Mouse (Mus musculus): ENCODE measurements around the gene Acd. TPM values are rescaled to one million over a fixed set of nuclear protein-coding genes. Genes with fewer than 3 reads are reported as not detected.

The Acd gene
- total RNA-seq, 2 experiments from 2014 or later: 49.3 to 51.0 TPM

DNA sequence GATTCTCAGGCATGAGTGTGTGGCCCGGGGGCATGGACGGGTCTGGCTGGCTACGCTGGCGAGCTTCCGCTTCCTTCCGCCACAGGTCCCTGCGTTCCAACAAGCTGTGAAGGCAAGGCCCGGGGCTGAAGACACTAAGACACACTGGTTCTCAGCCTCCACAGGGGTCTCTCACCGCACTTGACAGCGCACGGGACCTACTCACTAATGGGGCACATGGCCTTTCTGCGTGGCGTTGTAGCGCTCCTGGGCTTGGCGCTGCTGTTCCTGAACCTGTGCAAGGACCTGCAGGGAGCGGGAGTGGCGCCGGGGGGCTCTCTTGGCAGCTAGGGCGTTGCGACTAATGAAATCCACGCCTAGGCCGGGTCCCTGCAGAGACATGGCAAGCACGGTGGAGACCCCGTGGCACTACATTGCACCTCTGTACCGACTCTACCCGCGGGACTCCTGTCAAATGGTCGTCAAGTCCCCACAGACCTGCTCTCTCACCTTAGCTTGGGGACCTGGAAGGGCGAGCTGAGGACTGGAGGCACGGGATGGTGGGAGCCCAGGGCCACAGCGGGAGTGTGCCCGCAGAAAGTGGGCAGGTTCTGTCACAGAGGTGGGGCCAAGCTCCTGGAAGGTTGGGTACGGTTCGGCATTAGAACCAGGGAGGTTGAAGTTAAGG lies 3.4 kb upstream of the Acd start:
- intact Hi-C loops (cut with DNase I): no loop called here

DNA sequence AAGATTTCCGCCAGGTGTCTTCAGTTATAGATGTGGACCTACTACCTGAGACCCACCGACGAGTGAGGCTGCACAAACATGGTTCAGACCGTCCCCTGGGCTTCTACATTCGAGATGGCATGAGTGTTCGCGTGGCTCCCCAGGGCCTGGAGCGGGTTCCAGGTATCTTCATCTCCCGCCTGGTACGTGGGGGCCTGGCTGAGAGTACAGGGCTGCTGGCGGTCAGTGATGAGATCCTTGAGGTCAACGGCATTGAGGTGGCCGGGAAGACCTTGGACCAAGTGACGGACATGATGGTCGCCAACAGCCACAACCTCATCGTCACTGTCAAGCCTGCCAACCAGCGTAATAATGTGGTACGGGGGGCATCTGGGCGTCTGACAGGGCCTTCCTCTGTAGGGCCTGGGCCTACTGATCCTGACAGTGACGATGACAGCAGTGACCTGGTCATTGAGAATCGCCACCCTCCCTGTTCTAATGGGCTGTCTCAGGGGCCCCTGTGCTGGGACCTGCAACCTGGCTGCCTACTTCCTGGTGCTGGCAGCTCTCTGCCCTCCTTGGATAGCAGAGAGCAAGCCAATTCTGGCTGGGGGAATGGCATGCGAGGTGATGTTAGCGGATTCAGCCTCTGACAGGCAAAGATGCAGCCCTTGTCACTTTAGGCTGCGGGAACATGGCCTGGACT lies 2.0 kb upstream of the Acd start:
- DNase-seq (ENCODE audit: extremely low spot score in 1 of 2, low spot score in 2 of 2): no peak
- intact Hi-C loops (cut with DNase I): no loop called here

More for the DNA sequence above, 3.4 kb upstream of the Acd start:
- no peak for DNase-seq (ENCODE audit: extremely low spot score in 1 of 2, low spot score in 2 of 2)

DNA sequence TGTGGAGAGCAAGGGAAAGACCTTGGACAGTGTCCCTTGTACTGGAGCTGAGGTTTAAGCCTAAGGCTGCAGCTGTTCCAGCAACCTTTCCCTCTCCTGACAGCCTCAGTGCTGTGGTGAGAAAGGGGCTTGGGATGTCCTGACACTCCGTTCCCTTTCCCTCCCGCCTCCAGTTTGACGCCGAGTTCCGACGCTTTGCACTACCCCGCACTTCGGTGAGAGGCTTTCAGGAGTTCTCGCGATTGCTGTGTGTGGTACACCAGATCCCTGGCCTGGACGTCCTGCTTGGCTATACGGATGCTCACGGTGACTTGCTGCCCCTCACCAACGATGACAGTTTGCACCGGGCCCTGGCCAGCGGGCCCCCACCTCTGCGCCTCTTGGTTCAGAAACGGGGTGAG lies 1.1 kb upstream of the Acd start:
- DNase-seq (ENCODE audit: extremely low spot score in 1 of 2, low spot score in 2 of 2): no peak
- intact Hi-C loops (cut with DNase I): no loop called here

DNA sequence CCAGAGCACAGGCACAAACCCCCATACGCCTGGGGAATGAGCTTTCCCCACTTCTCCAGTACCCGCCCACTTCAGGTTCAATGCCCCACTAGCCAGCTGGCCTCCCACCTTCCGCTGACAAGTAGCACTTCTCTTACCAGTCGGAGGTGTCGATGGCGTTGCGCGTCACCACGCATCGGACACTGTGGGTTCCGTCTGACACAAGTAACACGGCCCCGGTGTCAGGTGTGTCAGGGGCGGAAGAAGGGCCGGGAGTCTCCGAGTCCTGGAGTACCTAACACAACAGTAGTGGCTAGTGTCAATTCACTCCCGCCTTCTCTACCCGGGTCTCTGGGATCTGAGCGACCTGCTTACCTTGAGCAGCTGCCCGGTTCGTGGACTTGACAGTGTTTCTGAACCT lies 336 bp downstream of the Acd start:
- intact Hi-C loops (cut with DNase I): no loop called here
- DNase-seq (ENCODE audit: extremely low spot score in 1 of 2, low spot score in 2 of 2): peak in 1 of 2 experiments; percentile 66

DNA sequence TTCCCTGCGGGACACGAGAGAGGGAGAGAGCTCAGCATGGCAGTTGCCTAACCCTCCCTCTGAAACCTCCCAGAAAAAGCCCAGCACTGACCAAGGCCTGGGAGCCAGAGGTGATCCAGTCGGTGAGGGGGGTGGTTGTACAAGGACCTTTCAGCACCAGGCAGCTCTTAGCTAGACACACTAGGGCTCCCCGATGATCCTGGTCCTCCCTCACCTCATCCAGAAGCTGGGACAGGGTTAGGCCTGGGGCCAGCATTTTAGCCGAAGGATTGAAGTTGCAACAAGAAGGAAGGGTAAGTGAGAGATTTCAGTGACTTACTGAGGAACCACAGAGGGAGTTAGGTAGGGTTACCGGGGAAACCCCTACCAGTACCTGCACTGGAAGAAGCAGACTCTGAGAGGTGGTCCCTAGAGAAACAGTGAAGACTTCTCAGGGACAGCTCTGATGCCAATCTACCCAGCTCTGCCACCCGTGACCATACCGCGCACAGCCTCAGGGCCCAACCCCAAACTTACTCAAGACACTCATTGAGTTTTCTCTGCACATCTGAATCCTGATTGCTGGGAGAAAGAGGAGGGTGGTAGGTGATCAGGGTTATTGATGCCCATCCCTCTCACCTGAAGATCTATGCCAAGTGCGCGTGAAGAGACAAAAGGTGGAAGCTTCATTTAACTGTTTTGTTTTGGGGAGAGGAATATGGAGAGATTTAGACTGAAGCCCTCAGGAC lies 1.2 kb downstream of the Acd start:
- no peak for DNase-seq (ENCODE audit: extremely low spot score in 1 of 2, low spot score in 2 of 2)
- intact Hi-C loops (cut with DNase I): loop anchor here (5.0 kb wide), 1 partner anchor 62 kb away; the partner anchor contains the start of genes Agrp and Ctcf

DNA sequence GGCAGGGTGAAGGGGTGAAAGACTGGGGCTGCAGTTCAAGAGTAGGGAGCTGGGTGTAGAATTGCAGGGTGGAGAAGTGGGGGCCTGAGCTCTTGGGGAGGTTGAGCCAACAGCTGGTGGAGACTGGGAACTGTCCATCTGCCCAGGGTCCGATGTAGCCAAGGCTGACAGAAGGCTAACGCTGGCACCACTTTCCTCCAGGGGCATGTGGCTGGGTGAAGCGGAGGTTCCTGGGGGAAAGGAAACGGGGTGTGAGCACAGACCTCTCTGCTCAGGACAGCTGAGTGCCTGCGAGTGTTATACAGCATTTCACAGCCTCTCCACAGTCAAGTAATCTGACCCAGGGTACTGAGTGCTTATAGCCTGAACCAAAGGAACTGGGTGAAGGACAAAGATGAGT lies 2.2 kb downstream of the Acd start:
- intact Hi-C loops (cut with DNase I): loop anchor here (5.0 kb wide), 1 partner anchor 61 kb away; the partner anchor contains the start of genes Agrp and Ctcf
- no peak for DNase-seq (ENCODE audit: extremely low spot score in 1 of 2, low spot score in 2 of 2)

DNA sequence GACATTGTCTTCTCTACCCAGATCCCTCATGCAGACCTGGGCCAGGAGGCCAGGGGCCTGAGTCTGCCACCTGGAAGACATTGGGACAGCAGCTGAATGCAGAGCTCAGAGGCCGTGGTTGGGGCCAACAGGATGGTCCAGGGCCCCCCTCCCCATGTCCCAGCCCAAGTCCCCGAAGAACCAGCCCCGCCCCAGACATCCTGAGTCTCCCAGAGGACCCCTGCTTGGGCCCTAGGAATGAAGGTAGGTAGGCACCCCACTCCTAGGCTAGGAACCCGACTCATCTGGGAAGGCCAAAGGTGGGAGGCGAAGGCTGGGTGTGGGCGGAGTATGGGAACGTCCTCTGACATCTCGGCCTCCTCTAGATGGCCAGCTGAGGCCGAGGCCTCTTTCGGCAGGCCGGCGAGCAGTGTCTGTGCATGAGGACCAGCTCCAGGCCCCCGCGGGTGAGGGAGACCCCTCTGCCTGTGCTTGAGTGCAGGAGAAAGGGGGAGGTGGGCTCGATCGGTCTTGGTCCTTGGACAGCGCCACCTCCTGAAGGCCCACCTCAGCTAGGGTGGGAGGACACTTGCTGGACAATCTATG lies 3.6 kb downstream of the Acd start:
- DNase-seq (ENCODE audit: extremely low spot score in 1 of 2, low spot score in 2 of 2): no peak
- intact Hi-C loops (cut with DNase I): loop anchor here (5.0 kb wide), 1 partner anchor 60 kb away; the partner anchor contains the start of genes Agrp and Ctcf

DNA sequence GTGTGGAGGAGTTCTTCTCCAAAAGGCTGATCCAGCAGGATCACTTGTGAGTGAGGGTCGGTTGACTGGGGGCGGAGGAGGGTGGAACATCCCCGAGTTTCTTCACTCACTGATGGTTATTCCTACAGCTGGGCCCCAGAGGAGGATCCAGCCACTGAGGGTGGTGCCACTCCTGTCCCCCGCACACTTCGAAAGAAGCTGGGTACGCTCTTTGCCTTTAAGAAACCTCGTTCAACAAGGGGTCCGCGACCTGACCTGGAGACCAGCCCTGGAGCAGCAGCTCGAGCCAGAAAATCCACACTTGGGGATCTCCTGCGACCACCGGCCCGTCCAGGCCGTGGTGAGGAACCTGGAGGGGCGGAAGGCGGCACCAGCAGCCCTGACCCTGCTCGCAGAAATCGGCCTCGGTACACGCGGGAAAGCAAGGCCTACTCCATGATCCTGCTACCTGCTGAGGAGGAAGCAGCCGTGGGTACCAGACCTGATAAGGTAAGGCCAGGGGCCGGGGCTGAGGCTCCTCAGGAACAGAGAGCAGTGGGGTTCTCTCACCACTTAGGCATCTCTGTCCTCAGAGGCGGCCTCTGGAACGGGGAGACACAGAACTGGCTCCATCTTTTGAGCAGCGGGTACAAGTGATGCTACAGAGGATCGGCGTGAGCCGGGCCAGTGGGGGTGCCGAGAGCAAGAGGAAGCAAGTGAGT lies 5.7 kb downstream of the Acd start:
- DNase-seq (ENCODE audit: extremely low spot score in 1 of 2, low spot score in 2 of 2): no peak
- intact Hi-C loops (cut with DNase I): loop anchor here (5.0 kb wide), 1 partner anchor 58 kb away; the partner anchor contains the start of genes Agrp and Ctcf

DNA sequence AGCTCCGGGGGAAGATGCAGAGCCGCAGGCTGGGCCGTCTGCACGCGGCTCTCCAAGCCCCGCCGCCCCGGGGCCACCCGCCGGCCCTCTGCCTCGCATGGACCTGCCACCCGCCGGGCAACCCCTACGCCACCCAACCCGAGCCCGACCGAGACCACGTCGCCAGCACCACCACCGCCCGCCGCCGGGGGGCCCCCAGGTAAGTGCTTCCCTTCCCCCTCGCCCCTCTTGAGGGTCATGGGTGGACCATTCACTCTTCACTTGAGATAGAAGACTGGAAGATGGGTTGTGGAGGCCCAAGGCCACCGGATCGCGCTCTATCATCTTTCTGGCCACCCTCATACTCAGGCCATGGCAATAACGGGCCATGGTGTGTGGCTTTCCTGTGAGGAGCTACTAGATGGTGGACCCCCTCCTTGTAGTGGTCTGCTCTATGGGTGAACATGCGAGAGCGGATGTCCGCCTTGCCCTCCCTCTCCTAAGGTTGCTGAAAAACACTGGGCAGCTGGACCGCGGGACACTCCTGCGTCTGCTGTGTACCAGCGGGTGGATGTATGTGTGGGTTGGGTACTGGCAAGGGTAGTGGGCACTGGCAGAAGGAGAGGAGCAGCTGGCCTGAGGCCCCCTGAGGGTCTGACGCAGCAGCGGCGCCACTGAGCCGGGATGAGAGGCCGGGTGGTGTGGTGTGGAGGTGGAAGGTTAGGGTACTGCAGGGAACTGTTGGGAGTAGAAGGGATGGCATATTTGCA lies 6.7 kb downstream of the Acd start:
- intact Hi-C loops (cut with DNase I): no loop called here
- DNase-seq (ENCODE audit: extremely low spot score in 1 of 2, low spot score in 2 of 2): peak in 1 of 2 experiments; percentile 77

DNA sequence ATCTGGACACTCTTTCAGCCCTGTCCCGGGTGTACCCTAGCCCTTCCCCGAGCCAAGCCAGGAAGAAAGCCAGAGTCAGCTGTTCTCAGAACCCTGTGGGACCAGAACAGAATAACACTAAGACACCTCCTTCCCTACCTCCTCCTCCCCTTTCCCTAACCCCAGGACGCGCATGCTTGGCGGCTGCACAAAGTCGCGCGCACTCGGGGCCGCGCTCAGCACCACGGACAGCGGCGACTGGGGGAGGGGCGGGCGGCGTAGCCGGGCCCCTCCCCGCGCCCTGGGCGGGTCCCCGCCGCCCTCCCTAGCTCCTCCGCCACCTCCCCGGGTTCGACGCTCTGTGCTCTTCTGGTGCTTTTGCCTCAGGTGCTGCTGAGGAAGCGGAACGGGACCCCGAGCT lies 7.3 kb downstream of the Acd start:
- intact Hi-C loops (cut with DNase I): no loop called here
- DNase-seq (ENCODE audit: extremely low spot score in 1 of 2, low spot score in 2 of 2): peak; percentile 69 to 86

DNA sequence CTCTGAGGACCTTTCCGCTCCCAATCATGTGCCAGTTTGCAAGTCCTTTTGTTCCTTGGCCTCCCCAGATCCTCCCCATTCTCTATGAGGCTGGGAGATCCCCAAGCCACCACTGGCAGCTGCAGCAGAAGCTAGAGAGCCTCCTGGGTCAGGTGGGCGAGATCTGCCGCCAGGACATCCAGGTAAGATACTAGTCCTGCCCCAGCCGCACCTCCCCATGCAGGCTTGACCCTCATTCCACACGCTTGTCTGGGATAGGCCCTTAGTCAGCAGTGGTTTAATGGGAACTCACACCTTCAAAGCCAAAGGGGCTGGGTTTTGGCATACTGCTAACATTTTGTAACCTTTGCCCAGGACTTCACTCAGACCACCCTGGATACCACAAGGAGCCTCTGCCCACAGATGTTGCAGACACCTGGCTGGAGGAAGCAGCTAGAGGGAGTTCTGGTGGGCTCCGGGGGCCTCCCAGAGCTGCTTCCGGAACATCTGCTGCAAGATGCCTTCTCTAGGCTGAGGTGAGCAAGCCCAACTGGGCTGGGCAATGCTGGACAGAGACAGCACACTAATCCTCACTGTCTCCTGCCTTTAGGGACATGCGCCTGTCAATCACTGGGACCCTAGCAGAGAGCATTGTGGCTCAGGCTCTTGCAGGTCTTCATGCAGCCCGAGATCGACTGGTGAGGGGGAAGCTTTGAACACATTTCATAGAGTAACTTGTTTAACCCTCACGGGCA lies 8.3 kb downstream of the Acd start:
- DNase-seq (ENCODE audit: extremely low spot score in 1 of 2, low spot score in 2 of 2): no peak
- intact Hi-C loops (cut with DNase I): no loop called here

DNA sequence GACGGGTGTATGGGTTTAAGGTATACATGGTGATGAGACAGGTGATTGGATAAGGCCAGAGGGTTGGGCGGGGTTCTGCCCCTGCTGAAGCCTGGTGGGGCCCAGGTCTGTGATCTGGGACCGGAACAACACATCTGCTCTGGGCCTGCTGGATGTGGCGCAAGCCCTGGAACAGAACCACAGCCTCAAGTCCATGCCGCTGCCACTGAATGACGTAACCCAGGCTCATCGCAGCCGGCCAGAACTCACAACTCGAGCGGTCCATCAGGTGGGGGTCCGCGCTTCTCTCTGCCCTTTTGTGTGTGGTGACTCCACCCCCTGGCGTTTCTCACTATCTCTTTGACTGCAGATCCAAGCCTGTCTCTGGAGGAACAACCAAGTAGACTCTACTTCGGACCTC lies 9.9 kb downstream of the Acd start:
- DNase-seq (ENCODE audit: extremely low spot score in 1 of 2, low spot score in 2 of 2): no peak
- intact Hi-C loops (cut with DNase I): no loop called here

DNA sequence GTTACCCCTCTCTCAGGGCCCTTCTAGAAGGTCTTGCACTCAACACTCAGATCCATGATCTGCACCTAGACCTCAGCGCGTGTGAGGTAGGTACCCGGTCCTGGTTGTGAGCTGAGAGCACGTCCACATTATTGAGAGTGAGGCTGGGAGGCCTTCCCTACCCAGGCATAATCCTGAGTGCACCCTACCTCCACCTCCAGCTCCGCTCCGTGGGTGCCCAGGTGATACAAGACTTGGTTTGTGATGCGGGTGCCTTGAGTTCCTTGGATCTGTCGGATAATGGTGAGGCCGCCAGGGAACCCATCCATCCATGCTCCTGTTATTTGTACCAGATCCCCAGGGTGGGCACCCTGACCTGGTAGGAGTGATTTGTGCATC lies 10.9 kb downstream of the Acd start:
- no peak for DNase-seq (ENCODE audit: extremely low spot score in 1 of 2, low spot score in 2 of 2)
- intact Hi-C loops (cut with DNase I): no loop called here

DNA sequence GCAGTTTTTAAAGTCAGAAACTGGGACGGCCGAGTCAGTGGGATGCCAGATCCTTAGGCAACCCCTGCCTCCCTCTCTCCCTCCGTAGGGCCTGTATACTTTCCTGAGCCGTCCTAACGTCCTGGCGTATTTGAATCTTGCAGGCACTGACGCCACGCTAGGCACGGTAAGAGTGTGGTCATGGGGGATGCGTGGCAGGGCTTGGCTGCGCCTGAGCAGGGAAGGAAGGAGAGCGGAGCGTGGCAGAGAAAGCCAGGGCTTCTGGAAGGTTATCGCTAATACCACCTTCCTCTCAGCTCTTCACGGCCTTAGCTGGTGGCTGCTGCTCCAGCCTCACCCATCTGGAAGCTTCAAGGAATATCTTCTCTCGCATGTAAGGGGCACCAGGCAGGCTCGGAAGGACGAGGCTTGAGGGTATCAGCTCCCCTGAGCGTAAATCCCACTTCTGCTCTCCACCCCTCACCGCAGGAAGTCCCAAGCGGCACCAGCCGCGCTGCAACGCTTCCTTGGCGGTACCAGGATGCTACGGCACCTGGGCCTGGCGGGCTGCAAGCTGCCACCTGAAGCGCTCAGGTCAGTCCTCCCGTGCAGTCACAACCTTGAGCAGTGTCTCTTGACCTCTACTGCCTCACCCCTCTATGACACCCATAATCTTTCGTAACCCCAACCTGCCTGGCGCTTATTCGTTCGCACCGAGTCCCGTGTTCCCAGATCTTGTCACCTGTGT lies 11.5 kb downstream of the Acd start:
- DNase-seq (ENCODE audit: extremely low spot score in 1 of 2, low spot score in 2 of 2): no peak
- intact Hi-C loops (cut with DNase I): no loop called here

DNA sequence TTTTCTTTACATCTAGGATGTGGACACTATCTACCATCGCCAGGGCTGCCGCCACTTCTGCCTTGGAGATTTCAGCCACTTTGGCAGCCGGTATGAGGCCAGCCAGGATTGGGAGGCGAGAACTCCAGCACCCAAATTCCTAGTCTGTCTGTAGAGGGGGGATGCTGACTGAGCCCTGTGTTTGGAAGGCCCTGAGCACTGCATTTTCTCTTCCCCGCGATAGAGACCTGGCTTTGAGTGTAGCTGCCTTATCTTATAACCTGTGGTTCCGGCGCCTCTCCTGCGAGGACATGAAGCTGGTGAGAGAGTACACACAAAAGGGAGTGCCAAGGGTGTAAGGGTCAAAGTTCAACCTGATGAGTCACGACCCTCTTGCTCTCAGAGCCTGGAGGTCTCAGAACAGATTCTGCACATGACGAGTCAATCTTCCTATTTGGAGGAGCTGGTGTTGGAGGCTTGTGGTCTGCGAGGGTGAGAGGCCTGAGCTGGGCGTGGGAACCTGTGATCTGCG lies 12.6 kb downstream of the Acd start:
- DNase-seq (ENCODE audit: extremely low spot score in 1 of 2, low spot score in 2 of 2): no peak
- intact Hi-C loops (cut with DNase I): no loop called here

DNA sequence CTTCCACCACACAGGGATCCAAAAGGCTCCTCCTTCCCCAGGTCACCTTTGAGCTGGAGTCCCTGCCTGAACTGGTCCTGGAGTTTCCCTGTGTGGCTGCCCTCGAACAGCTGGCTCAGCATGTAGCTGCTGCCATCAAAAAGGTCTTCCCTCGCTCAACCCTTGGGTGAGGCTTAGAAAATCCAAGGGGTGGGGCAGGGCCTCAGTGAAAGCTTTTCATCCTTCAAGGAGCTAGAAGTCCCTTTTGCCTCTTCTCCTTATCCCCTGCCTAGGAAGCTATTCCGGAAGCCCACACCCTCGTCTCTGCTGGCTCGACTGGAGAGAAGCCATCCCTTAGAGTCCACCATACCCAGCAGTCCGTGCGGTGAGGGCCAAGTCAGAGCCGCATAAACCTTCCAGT lies 13.4 kb downstream of the Acd start:
- no peak for DNase-seq (ENCODE audit: extremely low spot score in 1 of 2, low spot score in 2 of 2)
- intact Hi-C loops (cut with DNase I): no loop called here

DNA sequence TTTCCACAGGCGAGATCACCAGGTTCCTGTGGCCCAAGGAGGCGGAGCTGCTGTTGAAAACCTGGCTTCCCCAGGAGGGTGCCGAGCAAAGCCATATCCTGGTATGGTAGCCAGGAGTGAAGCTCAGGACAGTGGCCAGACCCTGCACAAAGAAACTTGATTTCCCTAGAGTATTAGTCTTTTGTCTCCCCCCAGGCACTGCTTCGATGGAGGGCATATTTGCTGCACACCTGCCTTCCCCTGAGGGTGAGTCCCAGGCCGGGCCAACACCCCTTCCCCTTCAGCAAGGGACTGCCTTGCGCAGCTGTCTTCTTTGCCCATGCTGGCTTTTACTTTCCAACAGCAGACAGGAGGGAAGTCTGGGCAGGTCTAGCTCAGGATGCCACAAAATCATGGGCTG lies 14.4 kb downstream of the Acd start:
- DNase-seq (ENCODE audit: extremely low spot score in 1 of 2, low spot score in 2 of 2): no peak
- intact Hi-C loops (cut with DNase I): no loop called here
